Mouse (Mus musculus): ENCODE data around the gene Psmb8.
"Not testable (repeated sequence)": the region's sequence is repeated elsewhere in the genome, so short reads cannot be mapped to it uniquely, and the experiment has no call there.

Gene Psmb8

GRCm38 (mm10) chr17:34211746-34212365 is 14.3 kb downstream of the Psmb8 start:
- no peak for DNase-seq (ENCODE audit: extremely low spot score, low spot score)

DNA sequence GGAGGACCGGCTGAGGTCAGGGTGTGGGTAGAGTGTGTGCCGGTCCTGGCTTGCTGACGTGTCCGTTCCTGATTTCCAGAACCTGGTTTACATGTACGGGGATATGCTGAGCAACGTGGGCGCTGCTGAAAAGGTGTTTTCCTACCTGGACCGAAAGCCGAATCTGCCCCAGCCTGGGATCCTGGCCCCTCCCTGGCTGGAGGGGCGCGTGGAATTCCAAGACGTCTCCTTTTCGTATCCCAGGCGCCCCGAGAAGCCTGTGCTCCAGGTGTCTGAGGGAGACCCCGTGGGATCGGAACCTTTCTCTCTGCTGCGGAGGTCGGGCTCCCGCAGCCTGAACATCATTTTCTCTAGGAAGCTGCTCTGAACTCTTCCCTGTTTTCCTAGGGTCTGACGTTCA is 16.4 kb downstream of the Psmb8 start:
- DNase-seq (ENCODE audit: extremely low spot score, low spot score), result no peak

DNA sequence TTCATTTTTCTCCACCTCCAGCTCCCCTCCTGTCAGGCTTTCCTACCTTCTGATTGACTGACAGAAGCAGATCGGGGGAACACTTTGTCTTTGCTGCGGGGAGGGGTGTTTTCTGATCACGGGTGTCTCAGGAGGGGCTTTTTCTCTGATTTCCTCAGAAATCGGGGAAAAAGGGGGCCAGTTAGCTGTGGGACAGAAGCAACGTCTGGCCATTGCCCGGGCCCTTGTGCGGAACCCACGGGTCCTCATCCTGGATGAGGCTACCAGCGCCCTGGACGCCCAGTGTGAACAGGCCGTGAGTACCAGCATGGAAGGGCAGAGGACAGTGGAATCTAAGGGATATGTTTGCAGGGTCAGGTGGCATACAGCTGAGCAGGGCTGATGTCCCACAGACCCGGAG is 17.7 kb downstream of the Psmb8 start:
- DNase-seq (ENCODE audit: extremely low spot score, low spot score), result no peak

GRCm38 (mm10) chr17:34217216-34217928 is 19.9 kb downstream of the Psmb8 start:
- no peak for DNase-seq (ENCODE audit: extremely low spot score, low spot score)

DNA sequence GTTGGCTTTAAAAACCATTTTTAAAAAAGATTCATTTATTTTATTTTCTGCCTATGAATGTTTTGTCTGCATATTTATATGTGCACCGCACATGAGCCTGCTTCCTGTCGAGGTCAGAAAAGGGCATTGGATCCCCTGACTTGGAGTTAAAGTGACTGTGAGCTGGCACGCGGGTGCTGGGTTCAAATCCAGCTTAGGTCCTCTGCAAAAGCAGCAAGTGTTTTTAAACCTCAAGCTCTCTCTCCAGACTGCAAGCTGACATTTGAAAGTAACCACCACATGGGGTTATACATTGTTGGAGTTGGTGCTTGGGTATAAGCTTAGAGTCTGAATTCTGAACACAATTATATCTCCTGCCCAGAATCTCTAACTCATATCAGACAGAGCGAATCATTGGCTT is 20.5 kb downstream of the Psmb8 start:
- no peak for DNase-seq (ENCODE audit: extremely low spot score, low spot score)

- no peak for DNase-seq (ENCODE audit: extremely low spot score, low spot score)
Observed at GRCm38 (mm10) chr17:34218675-34219074, 21.2 kb downstream of the Psmb8 start.

- DNase-seq (ENCODE audit: extremely low spot score, low spot score), result not testable (repeated sequence)
Observed at GRCm38 (mm10) chr17:34219096-34219495, 21.6 kb downstream of the Psmb8 start.

- DNase-seq (ENCODE audit: extremely low spot score, low spot score), result not testable (repeated sequence)
Observed at GRCm38 (mm10) chr17:34219801-34220200, 22.3 kb downstream of the Psmb8 start.

DNA sequence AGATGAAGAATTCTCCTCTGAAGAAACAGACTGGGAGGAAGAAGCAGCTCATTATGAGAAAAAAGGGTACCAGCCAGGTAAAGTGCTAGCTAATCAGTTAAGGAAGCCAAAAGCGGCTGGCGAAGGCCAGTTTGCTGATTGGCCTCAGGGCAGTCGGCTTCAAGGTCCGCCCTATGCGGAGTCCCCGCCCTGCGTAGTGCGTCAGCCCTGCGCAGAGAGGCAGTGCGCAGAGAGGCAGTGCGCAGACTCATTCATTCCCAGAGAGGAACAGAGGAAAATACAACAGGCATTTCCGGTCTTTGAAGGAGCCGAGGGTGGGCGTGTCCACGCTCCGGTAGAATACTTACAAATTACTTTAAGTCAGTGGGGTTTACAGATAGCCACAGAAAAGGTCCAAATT is 22.9 kb downstream of the Psmb8 start:
- DNase-seq (ENCODE audit: extremely low spot score, low spot score), result not testable (repeated sequence)

- DNase-seq (ENCODE audit: extremely low spot score, low spot score), result no peak
Observed at GRCm38 (mm10) chr17:34224816-34225215, 27.3 kb downstream of the Psmb8 start.

GRCm38 (mm10) chr17:34225426-34225825 is 27.9 kb downstream of the Psmb8 start:
- DNase-seq (ENCODE audit: extremely low spot score, low spot score), result no peak

- DNase-seq (ENCODE audit: extremely low spot score, low spot score), result not testable (repeated sequence)
Observed at GRCm38 (mm10) chr17:34225911-34226310, 28.4 kb downstream of the Psmb8 start.

DNA sequence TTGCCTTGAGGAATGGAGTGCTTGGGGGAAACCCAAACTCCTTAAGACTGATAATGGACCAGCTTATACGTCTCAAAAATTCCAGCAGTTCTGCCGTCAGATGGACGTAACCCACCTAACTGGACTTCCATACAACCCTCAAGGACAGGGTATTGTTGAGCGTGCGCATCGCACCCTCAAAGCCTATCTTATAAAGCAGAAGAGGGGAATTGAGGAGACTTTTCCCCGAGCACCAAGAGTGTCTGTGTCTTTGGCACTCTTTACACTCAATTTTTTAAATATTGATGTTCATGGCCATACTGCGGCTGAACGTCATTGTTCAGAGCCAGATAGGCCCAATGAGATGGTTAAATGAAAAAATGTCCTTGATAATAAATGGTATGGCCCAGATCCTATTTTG is 33.5 kb downstream of the Psmb8 start:
- not testable (repeated sequence) for DNase-seq (ENCODE audit: extremely low spot score, low spot score)

DNA sequence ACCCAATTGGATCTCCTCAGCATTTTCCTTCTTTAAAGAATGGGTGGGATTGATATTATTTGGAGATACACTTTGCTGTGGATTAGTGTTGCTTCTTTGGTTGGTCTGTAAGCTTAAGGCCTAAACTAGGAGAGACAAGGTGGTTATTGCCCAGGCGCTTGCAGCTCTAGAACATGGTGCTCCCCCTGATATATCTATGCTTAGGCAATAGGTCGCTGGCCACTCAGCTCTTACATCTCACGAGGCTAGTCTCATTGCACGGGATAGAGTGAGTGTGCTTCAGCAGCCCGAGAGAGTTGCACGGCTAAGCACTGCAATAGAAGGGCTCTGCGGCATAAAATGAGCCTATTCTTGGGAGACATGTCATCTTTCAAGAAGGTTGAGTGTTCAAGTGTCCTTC is 34.5 kb downstream of the Psmb8 start:
- not testable (repeated sequence) for DNase-seq (ENCODE audit: extremely low spot score, low spot score)

DNA sequence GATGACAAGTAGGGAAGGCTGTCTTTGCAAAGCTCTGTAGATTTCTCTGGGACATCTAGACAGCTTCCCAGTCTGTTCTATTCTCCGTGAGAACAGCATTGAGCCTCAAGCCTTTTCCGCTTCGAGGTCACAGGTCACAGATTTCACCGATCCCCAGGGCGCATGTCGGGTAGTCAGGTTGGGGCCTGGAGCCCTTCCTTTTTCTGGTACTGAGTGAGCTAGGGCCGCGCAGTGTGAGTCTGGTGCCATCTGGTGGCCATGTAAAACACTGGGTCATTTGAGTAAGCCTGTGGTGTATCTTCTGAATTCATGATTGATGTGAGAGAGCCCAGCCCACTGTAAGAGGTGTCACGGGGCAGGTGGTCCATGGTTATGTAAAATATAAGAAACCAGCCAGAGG is 37.4 kb downstream of the Psmb8 start:
- DNase-seq (ENCODE audit: extremely low spot score, low spot score), result peak; percentile 37

DNA sequence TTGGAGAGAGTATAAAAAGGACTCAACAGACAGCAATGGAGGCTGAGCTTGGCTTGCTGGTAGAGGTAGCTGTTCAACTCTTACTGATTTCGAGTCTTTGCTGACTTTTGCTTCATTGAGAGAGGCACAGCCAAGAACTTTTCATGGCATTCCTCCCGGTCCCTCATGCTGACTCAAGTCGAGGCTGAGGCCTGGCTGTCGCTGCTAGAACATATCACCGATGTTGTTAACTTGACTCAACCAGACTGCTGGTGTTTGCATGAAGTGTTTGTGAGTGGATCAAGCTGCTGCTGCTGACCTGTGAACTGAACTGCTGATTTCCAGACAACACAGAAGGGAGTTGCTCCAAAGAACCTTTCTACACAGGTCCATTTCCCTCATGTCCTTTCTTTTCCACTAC is 39.2 kb downstream of the Psmb8 start:
- no peak for DNase-seq (ENCODE audit: extremely low spot score, low spot score)

DNA sequence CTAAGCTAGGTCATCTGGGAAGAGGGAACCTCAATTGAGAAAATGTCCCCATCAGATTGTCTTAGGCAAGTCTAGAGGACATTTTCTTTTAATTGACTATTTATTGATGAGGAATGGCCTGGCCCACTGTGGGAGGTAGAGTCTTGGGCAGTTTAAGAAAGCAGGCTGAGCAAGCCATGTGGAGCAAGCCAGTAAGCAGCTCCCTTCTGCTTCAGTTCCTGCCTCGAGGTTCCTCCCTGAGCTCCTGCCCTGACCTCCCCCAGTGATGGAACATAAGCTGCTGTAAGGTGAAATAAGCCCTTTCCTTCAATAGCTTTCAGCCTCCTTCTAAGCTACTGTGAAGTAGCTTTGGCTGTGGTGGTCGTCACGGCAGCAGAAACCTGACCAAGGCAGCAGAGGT is 40.2 kb downstream of the Psmb8 start:
- DNase-seq (ENCODE audit: extremely low spot score, low spot score), result no peak

DNA sequence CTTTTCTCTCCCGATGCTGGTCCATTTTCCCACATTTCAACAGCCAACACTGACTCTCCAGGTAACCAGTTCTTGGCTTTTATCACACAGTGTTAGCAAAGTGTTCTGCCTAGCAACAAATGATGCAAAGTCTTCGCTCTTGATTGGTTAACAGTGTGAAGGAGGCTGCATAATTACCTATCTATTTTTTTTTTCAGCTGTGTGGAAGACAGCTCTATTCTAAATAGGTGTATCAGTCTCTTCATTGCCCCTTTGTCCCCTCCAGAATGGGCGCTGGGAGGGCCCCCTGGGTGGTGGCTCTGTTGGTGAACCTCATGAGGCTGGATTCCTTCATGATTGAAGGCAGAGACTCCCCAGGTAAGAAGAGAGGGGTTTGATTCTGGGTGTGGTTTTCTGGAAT is 41.2 kb downstream of the Psmb8 start, which contains the start of gene H2-Ob:
H2-Ob (plus strand) TSS at position 198 of the 400 bp plus-strand sequence.
- DNase-seq (ENCODE audit: extremely low spot score, low spot score), result no peak

- no peak for DNase-seq (ENCODE audit: extremely low spot score, low spot score)
Observed at GRCm38 (mm10) chr17:34239601-34240041, 42.1 kb downstream of the Psmb8 start.

- no peak for DNase-seq (ENCODE audit: extremely low spot score, low spot score)
Observed at GRCm38 (mm10) chr17:34240366-34240765, 42.8 kb downstream of the Psmb8 start.

DNA sequence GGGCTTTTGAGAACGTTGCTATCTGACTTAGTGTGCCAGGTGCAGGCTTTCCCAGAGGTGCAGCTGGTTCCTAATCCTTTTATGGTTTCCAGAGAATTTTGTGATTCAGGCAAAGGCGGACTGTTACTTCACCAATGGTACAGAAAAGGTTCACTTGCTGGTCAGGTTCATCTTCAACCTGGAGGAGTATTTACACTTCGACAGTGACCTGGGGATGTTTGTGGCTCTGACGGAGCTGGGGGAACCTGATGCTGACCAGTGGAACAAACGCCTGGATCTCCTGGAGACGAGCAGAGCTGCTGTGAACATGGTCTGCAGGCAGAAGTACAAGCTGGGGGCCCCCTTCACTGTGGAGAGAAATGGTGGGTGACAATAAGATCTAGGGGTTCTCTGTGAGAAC is 43.4 kb downstream of the Psmb8 start:
- no peak for DNase-seq (ENCODE audit: extremely low spot score, low spot score)

DNA sequence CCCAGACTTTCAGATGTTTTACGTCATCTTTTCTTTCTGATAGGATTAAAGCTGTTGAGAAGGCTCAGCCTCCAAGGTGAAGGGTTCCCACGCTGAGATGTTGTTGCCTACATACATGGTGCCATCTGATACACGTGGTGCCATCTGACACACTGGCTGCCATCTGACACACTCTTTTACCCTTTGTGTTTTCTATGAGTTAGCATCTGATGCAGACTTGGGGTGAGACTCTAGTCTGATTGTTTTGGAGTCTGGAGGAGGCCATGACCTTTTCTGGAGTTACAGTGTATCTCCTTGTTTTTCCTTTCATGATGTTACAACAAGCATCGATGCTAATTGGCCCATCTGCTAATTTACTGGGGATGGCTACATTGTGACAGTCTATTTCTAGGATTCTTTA is 47.1 kb downstream of the Psmb8 start:
- no peak for DNase-seq (ENCODE audit: extremely low spot score, low spot score)

- no peak for DNase-seq (ENCODE audit: extremely low spot score, low spot score)
Observed at GRCm38 (mm10) chr17:34247047-34247446, 49.5 kb downstream of the Psmb8 start.

Measured in neural tube, embryonic 10.5 days (tissue).